Mouse (Mus musculus): ENCODE data around the gene Erc2. TPM values are rescaled to one million over a fixed set of nuclear protein-coding genes. Genes with fewer than 3 reads are reported as not detected.

Erc2 gene
- polyA plus RNA-seq, 1 experiment from 2014 or later = 36.0 TPM

DNA sequence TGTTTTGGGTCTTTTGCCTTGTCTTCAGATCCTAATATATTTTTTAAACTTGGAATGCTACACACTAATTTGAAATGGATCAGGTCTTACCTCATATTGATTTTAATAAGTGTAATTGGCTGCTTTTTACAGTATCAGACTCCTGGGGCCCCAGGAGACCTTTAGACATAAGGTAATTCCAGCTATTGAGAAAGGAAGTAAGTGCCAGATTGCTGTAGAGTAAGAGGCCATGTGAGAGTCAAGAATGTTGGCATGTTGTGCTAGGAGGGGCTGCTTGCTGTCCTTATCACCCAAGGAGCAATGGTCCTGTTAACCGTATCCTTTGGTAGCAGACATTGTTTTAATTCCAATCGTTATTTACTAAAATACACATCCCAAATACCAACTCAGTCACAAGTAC, 163.3 kb downstream of the Erc2 start:
- ATAC-seq (ENCODE audit: low FRiP score, low read depth) = no peak
- Histone ChIP-seq H3K9ac (replicated peaks) (no peak overlapping the region), H3K4me2 (replicated peaks) (no peak overlapping the region), H3K9me3 (no peaks in the 10 kb centered on the region), H3K4me1 (no peaks in the 10 kb centered on the region), H3K36me3 (no peaks in the 10 kb centered on the region), H3K4me3 (no peak overlapping the region), H3K27ac (replicated peaks) (no peak overlapping the region), H3K27me3 (no peaks in the 10 kb centered on the region)
- 95% methylated on average over 2 of the region's 2 CpGs for WGBS

DNA sequence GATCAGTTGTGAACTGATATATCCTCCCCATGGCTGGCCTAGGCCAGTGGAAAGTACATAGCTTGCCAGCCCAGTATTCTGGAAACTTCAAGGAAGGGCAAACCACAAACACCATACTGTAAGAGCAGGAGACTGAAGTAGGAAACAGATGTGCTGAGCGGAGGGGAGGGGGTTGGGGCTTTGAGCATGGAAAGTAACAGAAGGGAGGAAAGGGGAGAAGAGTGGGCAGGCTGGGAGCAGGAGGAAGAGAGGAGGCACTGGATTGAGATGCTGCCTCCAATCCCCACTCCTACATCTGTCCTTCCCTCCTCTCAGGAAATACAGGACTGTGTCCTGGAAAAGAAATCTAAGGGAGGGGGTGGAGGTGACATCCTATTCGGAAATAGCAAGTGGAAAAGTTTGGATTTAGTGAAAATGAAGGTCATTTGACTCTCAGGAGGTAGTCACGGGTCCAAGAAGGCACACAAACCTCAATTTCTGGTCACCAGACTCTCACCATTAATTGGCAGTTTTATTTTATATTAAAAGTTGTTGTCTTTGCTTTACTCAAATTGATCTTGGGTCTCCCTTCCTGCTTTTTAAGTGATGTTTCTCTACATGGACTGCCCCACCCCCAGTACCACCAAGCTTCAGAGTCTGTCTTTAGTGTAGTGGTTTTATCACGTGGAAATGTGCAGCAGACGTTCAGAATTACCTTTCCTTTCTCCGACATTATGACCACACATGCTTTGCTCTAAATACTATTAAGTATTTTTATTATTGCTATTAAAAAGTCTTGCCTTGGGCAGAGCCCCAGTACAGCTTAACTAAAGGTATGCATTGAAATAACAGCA, 167.1 kb downstream of the Erc2 start:
- Histone ChIP-seq H3K4me2 (replicated peaks) (no peak overlapping the region), H3K4me1 (no peaks in the 10 kb centered on the region), H3K4me3 (no peak overlapping the region), H3K27ac (replicated peaks) (no peak overlapping the region), H3K9ac (replicated peaks) (no peak overlapping the region), H3K9me3 (no peaks in the 10 kb centered on the region), H3K27me3 (no peaks in the 10 kb centered on the region), H3K36me3 (no peaks in the 10 kb centered on the region)
- ATAC-seq (ENCODE audit: low FRiP score, low read depth) = no peak
- WGBS = 78% methylated on average over 6 of the region's 6 CpGs

DNA sequence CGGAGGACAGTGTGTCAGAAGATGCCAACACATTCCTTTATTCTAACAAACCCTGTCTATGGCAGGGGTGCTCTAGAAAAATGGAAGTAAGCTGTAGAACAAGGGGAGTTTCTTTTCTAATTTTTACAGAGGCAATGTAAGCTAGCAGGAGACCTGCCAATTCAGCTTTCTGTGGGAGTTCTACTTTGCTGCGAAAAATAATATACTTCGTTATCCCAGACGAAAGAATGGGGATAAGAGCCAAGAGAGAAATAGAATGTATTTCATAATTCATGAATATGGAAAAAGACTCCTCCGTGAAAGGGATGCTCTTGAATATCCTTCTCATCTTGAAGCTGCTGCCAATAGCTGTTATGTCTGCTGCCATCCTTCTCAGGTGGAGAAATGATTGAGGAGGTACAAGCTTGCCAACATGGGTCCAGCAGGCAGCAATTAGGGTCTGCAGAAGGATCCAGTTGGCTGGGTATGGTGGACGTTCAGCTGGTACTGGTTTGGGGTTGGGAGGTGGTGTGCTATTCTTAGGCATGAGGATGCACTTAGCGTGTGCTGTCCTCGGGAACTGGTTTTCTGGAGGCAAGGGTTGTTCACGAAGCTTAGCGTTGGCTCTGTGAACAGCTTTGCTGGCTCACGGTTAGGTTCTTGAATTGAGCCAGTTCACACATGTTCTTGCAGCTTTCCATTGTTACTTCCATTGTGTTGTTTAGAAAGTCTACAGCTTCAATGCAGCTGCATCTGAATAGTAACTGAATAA, 176.1 kb downstream of the Erc2 start:
- no peak overlapping the region for H3K4me3 ChIP-seq
- H3K27me3 ChIP-seq = no peaks in the 10 kb centered on the region
- H3K4me2 ChIP-seq (replicated peaks) = no peak overlapping the region
- WGBS = 74% methylated on average over 11 of the region's 11 CpGs
- no peak for ATAC-seq (ENCODE audit: low FRiP score, low read depth)
- H3K9ac ChIP-seq (replicated peaks) = no peak overlapping the region
- H3K27ac ChIP-seq (replicated peaks) = no peak overlapping the region
- H3K9me3 ChIP-seq = no peaks in the 10 kb centered on the region
- H3K4me1 ChIP-seq = peaks cover 6% of the 10 kb centered on the region
- H3K36me3 ChIP-seq = no peaks in the 10 kb centered on the region

DNA sequence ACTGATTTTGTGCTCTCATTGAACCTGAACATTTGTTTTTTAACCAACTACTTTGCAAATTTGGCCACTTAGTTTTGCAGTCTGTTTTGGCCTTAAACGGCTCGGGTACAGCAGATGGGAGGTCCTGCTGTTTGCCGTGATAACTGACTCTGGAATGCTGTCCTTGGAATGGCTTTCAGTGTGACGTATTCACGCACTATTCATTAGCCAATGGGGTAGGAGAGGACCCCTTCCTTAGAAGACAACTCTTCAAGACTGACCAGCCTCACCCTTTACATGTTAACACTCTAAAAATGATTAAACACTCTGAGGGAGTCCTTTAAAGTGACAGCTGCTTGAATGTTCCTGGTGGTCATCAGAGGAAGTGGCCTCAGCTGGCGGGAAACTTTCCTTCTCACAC, 178.5 kb downstream of the Erc2 start:
- WGBS = 62% methylated on average over 6 of the region's 6 CpGs
- Histone ChIP-seq H3K4me2 (replicated peaks) (no peak overlapping the region), H3K4me3 (no peak overlapping the region), H3K9ac (replicated peaks) (no peak overlapping the region), H3K27ac (replicated peaks) (no peak overlapping the region), H3K9me3 (no peaks in the 10 kb centered on the region), H3K36me3 (no peaks in the 10 kb centered on the region), H3K4me1 (peaks cover 13% of the 10 kb centered on the region), H3K27me3 (no peaks in the 10 kb centered on the region)
- ATAC-seq (ENCODE audit: low FRiP score, low read depth) = no peak

DNA sequence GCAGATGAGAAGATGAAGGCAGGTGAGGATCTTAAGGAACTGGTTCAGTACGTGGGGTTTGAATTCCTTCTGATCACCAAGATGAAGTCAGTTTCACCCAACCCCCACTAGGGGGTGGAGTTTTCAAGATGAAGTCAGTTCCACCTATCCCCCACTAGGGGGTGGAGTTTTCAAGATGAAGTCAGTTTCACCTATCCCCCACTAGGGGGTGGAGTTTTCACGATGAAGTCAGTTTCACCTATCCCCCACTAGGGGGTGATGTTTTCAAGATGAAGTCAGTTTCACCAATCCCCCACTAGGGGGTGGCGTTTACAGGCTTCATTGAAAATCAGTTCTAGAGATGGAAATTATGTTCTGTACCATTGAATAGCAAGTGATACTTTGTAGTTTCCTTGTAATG, 181.7 kb downstream of the Erc2 start:
- Histone ChIP-seq H3K4me2 (replicated peaks) (no peak overlapping the region), H3K9ac (replicated peaks) (no peak overlapping the region), H3K27ac (replicated peaks) (no peak overlapping the region), H3K36me3 (no peaks in the 10 kb centered on the region), H3K27me3 (peaks cover 13% of the 10 kb centered on the region), H3K4me3 (no peak overlapping the region), H3K4me1 (peaks cover 7% of the 10 kb centered on the region; the same call in 1 of the 2 replicates), H3K9me3 (no peaks in the 10 kb centered on the region)
- ATAC-seq (ENCODE audit: low FRiP score, low read depth) = no peak
- 84% methylated on average over 3 of the region's 3 CpGs for WGBS

DNA sequence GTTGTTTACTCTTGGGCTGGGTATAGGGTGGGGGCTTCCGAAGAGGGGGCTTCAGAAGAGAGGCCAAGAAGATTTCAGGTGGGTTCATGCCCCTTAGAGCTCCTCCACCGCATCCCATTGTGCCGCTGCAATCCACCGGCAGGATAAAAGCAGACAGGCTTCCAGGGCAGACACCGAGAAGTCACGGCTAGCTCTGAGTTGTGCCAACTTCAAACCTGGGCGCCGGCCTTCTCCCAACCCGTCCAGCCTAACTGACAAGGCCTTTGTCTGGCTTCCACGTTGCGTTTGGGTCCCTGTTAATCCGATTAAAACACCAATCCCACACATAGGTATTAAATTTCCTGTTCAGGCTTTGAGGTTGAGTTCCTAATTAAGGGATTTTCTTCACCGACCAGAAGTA, 182.8 kb downstream of the Erc2 start:
- peaks cover 7% of the 10 kb centered on the region; the same call in 1 of the 2 replicates for H3K4me1 ChIP-seq

DNA sequence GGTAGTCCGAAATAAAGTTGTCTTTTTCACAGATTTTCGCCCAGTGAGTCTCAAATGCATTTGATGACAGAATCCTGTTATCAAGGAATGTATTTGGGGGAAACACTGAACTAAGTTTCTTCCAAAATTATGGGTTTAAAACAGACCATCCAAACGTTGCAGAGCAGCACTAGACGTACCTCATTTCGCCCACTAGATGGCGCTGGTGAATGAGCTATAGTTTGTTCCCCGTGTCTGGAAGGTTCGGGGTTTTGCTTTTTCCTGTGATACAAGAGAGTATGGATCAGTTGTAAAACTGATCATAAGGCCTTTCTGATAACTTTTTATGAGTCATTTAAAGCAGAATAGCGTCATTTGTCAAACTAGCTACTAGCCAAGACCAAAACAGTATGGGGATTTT, 185.9 kb downstream of the Erc2 start:
- 3% methylated on average over 9 of the region's 9 CpGs for WGBS
- H3K9ac ChIP-seq (replicated peaks) = no peak overlapping the region

More for the DNA sequence above, 182.8 kb downstream of the Erc2 start:
- Histone ChIP-seq H3K27ac (replicated peaks) (no peak overlapping the region), H3K4me2 (replicated peaks) (peak overlapping the region; percentile 13; the same call in 1 of the 2 replicates), H3K36me3 (no peaks in the 10 kb centered on the region), H3K9ac (replicated peaks) (no peak overlapping the region), H3K4me3 (no peak overlapping the region), H3K27me3 (peaks cover 14% of the 10 kb centered on the region), H3K9me3 (no peaks in the 10 kb centered on the region)
- 25% methylated on average over 13 of the region's 13 CpGs for WGBS
- ATAC-seq (ENCODE audit: low FRiP score, low read depth) = no peak

DNA sequence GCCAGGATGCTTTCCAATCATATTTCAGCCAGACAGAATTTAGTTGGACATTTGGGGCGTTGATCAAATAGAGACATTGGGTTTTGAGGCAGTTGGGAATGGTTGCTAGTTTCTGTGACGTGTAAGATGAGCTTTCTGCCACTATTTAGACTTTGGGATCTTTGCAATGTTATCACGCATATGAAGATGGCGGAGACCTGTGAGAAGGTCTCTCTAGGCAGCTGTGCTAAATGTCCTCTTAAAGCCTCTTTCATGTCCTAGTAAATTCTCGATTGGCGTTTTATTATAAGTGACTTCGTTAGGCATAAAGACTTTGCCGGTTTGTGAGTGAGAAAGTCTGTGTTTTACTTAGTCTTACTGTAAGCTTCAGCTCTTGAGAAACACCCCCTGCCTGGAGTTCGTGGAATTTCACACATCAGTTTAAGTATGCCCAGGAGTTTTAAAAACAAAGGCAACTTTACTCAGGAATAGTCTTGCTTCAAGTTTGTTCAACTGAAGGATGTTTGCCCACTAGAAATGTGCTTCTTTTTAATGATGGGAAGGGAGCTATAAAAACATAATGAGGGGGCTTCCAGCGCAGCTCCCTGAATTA, 186.4 kb downstream of the Erc2 start:
- Histone ChIP-seq H3K27me3 (peaks cover 14% of the 10 kb centered on the region), H3K9me3 (no peaks in the 10 kb centered on the region), H3K9ac (replicated peaks) (no peak overlapping the region), H3K4me1 (peaks cover 7% of the 10 kb centered on the region; the same call in 1 of the 2 replicates), H3K4me3 (no peak overlapping the region), H3K4me2 (replicated peaks) (no peak overlapping the region), H3K27ac (replicated peaks) (no peak overlapping the region), H3K36me3 (no peaks in the 10 kb centered on the region)
- WGBS = 65% methylated on average over 10 of the region's 10 CpGs
- ATAC-seq (ENCODE audit: low FRiP score, low read depth) = no peak

More for the DNA sequence above, 185.9 kb downstream of the Erc2 start:
- H3K27ac ChIP-seq (replicated peaks) = no peak overlapping the region
- H3K27me3 ChIP-seq = peaks cover 14% of the 10 kb centered on the region
- no peak for ATAC-seq (ENCODE audit: low FRiP score, low read depth)
- no peak overlapping the region for H3K4me3 ChIP-seq
- H3K4me2 ChIP-seq (replicated peaks) = no peak overlapping the region
- H3K36me3 ChIP-seq = no peaks in the 10 kb centered on the region
- H3K4me1 ChIP-seq = peaks cover 7% of the 10 kb centered on the region; the same call in 1 of the 2 replicates
- no peaks in the 10 kb centered on the region for H3K9me3 ChIP-seq

DNA sequence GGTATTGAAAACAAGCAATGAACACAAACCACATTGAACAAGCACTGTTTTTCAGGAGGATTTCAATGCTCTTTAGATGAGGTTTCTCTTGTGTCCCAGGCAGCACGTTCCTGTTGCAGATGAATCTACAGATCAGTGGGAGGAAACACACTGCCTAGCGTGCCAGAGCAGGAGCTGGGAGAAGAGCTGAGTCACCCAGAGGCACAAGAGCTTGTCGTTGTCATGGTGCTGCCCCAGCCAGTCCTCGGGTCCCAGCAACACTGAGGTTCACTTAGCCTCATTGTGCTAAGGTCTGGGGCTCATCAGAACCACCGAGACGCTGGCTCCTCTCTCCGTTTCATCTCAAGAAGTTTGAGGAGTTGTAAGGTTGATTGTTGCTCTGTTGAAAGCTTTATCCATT, 188.6 kb downstream of the Erc2 start:
- no peak for ATAC-seq (ENCODE audit: low FRiP score, low read depth)
- H3K4me2 ChIP-seq (replicated peaks) = no peak overlapping the region
- 18% methylated on average over 7 of the region's 7 CpGs for WGBS

DNA sequence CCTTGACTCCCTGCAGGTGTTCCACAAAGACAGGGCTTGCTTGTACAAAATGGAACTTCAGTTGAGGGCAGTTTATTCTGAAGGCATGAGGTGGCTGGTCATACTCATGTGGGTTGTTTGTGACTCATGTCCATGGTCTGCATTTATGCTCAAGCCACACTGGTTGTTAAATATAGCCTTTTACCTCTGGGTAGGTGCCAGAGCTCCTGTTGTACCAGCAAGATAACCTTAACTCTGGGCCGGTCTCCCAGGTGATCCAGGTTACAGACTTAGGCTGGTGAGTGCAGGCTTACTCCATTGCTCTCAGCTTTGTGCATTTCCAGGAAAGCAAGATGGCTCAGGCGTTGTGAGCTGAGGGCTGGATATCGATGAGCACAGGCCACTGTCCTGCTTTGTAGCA, 189.4 kb downstream of the Erc2 start:
- H3K4me1 ChIP-seq = no peaks in the 10 kb centered on the region
- ATAC-seq (ENCODE audit: low FRiP score, low read depth) = no peak

More for the DNA sequence above, 188.6 kb downstream of the Erc2 start:
- Histone ChIP-seq H3K4me1 (no peaks in the 10 kb centered on the region), H3K4me3 (no peak overlapping the region), H3K27me3 (peaks cover 14% of the 10 kb centered on the region), H3K9ac (replicated peaks) (no peak overlapping the region), H3K27ac (replicated peaks) (no peak overlapping the region), H3K9me3 (no peaks in the 10 kb centered on the region), H3K36me3 (no peaks in the 10 kb centered on the region)

DNA sequence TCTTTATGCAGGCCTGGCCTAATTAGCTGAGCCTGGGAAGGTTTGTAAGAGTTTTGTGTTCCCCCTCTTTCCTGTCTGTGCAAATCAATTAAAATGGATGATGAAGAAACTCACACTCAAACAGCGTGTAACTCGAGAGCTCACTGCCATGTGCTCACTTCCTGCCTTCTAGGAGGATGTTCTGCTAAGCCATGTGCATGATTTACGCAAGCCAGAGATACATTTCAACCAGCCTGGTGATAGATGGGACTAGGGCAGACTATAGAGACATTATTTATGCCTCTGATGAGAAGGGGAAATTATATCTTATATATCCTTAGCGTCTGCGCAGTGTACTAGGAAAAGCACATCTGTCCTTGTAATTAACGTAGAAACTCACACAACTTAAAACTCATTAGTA, 193.5 kb downstream of the Erc2 start:
- Histone ChIP-seq H3K4me1 (no peaks in the 10 kb centered on the region), H3K9ac (replicated peaks) (no peak overlapping the region), H3K4me3 (no peak overlapping the region), H3K27ac (replicated peaks) (no peak overlapping the region), H3K9me3 (no peaks in the 10 kb centered on the region), H3K36me3 (no peaks in the 10 kb centered on the region), H3K4me2 (replicated peaks) (no peak overlapping the region), H3K27me3 (no peaks in the 10 kb centered on the region)
- 92% methylated on average over 6 of the region's 6 CpGs for WGBS
- ATAC-seq (ENCODE audit: low FRiP score, low read depth) = no peak

More for the DNA sequence above, 189.4 kb downstream of the Erc2 start:
- Histone ChIP-seq H3K9me3 (no peaks in the 10 kb centered on the region), H3K36me3 (no peaks in the 10 kb centered on the region), H3K27me3 (peaks cover 13% of the 10 kb centered on the region), H3K27ac (replicated peaks) (no peak overlapping the region), H3K4me2 (replicated peaks) (no peak overlapping the region), H3K9ac (replicated peaks) (no peak overlapping the region), H3K4me3 (no peak overlapping the region)
- 90% methylated on average over 3 of the region's 3 CpGs for WGBS

DNA sequence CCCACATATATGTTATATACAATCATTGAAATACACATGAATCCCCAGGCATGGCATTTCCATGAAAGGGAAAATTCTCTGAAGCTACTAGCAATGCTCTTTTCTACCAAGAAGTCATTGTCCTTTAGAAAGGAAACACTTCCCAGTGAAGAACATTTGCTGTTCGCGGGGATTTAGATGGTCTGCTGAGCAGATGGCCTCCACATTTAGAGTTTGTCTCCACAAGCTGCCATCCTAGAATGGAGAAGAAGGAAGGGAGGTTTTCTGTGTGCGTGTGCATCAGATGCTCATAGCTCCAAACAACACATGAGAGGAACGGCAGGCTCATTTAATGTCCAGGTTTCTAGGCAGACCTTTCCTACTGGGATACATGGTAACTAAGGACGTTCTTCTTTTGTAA, 196.8 kb downstream of the Erc2 start:
- no peak for ATAC-seq (ENCODE audit: low FRiP score, low read depth)
- no peak overlapping the region for H3K4me2 ChIP-seq (replicated peaks)
- H3K4me3 ChIP-seq = no peak overlapping the region
- no peaks in the 10 kb centered on the region for H3K9me3 ChIP-seq
- H3K27ac ChIP-seq (replicated peaks) = no peak overlapping the region
- no peak overlapping the region for H3K9ac ChIP-seq (replicated peaks)
- H3K36me3 ChIP-seq = no peaks in the 10 kb centered on the region
- no peaks in the 10 kb centered on the region for H3K4me1 ChIP-seq
- 93% methylated on average over 5 of the region's 5 CpGs for WGBS
- no peaks in the 10 kb centered on the region for H3K27me3 ChIP-seq

Measured in midbrain, embryonic 12.5 days (tissue).